Mouse (Mus musculus) gastrocnemius, adult 8-10 months (tissue): ENCODE results near the gene Nup133. TPM values are rescaled to one million over a fixed set of nuclear protein-coding genes. Genes with fewer than 3 reads are reported as not detected.
"Not testable (repeated sequence)": the region's sequence is repeated elsewhere in the genome, so short reads cannot be mapped to it uniquely, and the experiment has no call there.

Experiments used
- DNase-seq, 2 experiments: peaks; one replicate each; pipeline ENCODE4 v3.0.0; 2022; ENCODE audit warnings: low spot score in 2 of 2
- total RNA-seq, 4 experiments: library from RNA; stranded (reverse); gene quantifications; 2 replicates each; pipeline ENCODE4 v1.2.4; 2022

The Nup133 gene
- 10 to 100 TPM in 2 of 4 experiments, 1 to 10 TPM in 2; 8.2 to 13.3 (median 11.2) TPM for total RNA-seq

DNA sequence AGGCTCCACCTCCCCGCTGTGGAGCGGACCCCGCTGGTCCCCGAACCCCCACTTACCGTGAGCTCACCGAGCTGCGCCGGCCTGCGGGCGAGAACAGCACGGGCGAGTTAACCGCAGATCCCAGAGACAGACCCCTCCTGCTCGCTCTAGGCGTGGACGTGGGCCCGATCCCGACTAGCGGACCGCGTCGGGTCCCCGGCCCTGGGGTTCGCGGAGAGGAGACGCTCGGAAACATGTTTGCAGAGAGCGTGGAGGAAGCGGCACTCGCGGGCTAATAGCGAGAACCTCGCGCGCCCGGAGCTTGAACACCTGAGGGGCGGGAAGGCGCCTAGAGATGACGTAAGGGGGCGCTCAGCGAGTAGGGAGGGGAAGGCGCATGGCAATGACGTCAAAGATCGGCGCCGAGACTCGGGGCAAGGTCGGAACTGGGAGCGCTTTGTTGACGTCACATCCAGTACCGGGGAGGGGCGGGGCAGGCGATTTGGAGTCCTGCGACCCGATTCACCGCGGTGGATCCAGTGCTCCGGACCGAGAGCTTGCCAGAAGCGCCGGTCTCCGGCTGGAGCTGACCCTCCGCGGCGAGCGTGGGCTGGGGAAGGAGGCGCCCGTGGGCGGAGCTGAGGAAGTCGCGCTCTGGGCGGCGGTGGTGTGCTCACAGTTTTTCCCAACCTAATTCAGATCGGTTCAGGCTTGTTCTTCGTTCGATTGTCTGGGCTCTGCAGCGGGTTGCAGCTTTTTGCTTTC, at the start of gene Nup133:
Nup133 (minus strand) TSS at position 324 of the 744 bp plus-strand sequence.
- peak; percentile 98 for DNase-seq

GRCm38 (mm10) chr8:123993997-123994396, 44.9 kb upstream of the Nup133 start:
- no peak for DNase-seq

- no peak for DNase-seq
Observed at GRCm38 (mm10) chr8:123993597-123993996, 44.5 kb upstream of the Nup133 start.

- DNase-seq: no peak
Observed at GRCm38 (mm10) chr8:123992587-123992986, 43.5 kb upstream of the Nup133 start.

DNA sequence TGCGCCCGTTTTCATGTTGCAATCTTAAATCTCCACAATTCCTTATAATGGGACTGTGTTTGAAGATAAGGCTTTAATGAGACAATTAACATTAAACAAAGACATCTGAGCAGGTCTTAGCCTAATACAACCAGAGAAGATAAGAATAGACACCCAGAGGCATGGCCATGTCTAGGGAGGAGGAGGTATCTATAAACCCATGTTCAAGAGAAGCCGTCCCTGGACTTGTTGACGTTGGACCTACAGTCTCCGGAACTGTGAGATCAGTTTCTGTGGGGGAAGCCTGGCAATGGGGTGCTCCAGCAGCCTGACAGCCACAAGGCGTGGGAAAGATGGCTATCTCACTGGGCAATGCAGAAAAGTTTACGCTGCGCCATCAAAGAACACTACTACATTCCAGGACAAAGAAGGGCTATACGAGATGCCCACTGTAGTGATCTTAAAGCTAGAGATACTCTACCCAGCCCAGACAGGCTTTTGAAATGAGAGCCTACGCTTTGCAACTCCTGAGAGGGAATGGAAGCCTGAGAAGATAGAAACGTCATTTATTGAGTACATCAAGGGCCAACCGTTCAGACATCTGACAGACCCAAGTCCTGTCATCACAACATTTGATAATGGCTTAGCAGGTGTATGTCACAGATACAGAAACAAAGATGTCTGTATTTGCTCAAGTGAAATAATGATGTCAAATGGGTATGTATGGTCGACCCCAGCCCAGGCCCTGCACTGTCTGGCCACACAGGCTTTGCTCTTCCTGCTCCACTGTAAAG, 41.4 kb upstream of the Nup133 start:
- DNase-seq: no peak

DNA sequence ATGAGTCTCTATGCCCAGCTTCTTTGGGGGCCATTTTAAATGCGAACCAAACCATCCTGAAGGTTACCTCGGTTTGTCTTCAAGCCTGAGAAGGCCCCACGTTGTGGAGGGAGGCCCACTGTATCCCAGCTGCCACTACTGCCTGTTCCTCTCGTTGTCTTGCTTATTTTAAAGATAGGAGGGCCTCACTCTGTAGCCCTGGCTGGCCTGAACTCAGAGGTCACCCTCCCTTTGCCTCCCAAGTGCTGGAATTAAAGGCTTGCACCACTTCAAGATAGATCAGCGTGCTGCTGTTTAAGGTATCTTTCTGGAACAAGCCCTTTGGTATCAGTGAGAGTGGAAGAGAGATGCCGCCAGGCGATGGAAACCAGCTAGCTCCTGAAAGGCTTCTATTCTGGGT, 40.1 kb upstream of the Nup133 start:
- DNase-seq: no peak

GRCm38 (mm10) chr8:123988605-123989038, 39.6 kb upstream of the Nup133 start:
- DNase-seq: no peak

GRCm38 (mm10) chr8:123982826-123983400, 33.8 kb upstream of the Nup133 start, which contains the start of gene Abcb10:
Gene Abcb10 (minus strand): TSS chr8:123983122.
- DNase-seq: peak; percentile 88 to 93

DNA sequence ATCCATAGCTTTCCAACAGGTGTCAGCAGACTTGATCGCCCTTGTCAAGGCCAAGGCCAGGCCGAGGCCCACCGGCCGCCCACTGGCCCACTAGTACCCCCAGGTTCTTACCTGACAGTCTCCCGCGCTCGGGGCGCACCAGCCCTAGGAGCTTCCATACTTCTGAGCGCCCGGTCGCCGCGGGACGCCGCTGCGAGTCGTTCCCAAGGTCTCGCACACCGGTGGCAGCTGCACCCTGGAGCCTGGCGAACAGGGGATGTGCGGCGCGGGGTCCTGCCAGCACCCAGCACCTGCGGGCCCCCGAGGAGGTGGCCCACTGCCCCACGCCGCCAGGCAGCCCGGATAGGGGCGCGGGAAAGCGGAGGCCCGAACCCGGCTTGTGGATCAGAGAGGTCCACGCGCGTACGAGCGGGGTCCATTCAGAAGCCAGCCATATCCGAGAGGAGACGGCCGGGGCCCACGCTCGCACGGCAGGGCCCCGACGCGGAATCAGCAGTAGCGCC, 33.3 kb upstream of the Nup133 start:
- peak in 1 of 2 experiments; percentile 29 for DNase-seq

DNA sequence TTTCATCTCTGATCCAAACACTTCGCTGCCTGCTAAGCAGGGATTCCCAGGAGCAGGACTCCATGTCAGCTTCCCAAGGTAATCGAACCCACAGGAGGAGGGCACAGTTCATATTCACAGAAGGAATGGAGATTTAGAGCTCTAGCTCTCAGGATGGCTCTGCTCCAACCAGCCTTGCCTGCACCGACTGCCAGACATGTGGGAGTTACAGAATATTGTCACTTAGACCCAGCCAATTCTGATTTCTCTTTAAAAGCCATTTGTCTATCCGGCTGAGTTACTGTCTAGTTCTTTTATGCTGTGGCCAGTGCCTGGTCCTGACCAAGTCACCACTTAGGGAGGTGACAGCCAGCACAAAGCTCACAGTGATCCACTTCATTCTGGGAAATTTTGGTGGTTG, 32.6 kb upstream of the Nup133 start:
- DNase-seq: no peak

- no peak for DNase-seq
Observed at GRCm38 (mm10) chr8:123980239-123980638, 31.2 kb upstream of the Nup133 start.

- DNase-seq: no peak
Observed at GRCm38 (mm10) chr8:123978926-123979325, 29.9 kb upstream of the Nup133 start.

DNA sequence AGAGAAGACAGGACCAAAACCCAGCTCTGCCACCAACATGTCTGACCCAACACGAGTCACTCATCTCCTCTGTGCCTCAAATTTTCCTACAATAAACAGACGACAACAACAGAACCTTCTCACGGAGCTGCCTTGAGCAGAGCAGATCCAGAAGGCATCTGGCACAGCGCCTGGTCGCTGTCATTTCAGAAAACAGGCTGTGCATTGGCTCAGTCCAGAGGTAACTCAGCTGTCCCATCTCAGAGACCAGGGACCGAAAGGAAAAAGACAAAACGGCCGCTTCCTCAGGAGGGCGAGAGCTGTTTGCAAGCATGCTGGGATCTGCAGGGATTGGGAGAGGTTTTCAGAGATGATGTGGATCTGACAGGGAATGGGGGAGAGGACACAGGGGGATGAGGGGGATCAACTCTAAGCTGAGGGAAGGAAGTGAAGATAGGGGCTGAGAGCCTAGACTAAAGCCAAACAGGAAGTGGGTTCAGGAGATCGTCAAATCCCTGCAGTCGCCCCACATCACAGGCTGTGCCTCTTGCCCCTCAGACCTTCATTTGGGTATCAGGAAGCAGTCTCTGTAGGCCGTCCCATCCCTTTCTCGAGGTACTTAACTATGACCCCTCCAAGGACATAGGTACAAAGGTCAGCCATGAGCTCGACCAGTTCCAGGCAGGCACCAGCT, 29.2 kb upstream of the Nup133 start:
- no peak for DNase-seq

- DNase-seq: no peak
Observed at GRCm38 (mm10) chr8:123977499-123977898, 28.4 kb upstream of the Nup133 start.

DNA sequence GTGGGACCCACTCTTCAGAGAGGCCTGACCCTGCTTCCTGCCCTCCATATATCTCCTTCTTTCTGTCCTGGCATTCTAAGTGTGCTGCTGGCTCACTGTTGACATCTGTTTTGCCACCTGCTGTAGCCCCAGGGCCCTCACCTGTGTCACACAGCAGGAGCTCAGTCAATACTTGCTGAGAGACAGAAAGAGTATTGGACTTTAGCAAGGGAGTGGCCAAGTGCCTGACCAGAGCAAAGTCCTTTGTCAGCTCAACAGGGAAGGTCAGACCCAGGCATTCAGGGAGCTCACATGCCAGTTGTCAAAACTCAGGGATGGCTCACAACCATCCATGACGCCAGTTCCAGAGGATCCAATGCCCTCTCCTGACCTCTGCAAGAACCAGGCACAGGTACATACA, 24.4 kb upstream of the Nup133 start:
- DNase-seq: no peak

- DNase-seq: no peak
Observed at GRCm38 (mm10) chr8:123966896-123967295, 17.8 kb upstream of the Nup133 start.

- no peak for DNase-seq
Observed at GRCm38 (mm10) chr8:123961371-123961770, 12.3 kb upstream of the Nup133 start.

DNA sequence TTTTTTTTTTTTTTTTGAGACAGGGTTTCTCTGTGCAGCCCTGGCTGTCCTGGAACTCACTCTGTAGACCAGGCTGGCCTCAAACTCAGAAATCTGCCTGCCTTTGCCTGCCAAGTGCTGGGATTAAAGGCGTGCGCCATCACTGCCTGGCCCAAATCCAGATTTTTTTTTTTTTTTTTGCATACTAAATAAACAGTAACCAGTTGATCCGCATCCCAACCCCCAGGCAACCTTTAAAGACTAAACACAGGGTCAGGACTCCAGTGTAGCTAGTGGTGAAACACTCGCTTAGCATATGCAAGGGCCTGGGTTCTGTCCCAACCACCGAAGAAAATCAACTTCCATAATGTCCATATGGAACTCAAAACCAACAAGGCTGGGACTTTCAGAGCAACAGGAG, 11.5 kb upstream of the Nup133 start:
- DNase-seq: not testable (repeated sequence)

DNA sequence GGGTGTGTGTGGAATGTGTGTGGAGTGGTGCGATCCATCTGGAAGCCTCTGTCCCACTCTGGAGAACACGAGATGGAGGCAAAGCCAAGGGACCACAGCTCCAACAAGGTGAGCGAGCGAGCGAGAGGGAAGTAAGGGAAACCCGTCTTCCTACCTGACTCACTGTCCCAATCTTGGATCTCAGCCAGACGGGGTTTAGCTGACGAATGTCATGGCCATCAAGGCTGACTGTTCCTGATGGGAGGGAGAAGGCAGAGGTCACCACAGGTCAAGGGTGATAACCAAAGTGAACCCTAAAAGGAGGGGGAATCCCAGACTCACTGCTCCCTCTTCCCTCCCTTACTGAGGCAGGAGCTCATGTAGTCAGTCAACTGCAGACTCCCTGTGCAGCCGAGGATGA, 11.0 kb upstream of the Nup133 start:
- no peak for DNase-seq

DNA sequence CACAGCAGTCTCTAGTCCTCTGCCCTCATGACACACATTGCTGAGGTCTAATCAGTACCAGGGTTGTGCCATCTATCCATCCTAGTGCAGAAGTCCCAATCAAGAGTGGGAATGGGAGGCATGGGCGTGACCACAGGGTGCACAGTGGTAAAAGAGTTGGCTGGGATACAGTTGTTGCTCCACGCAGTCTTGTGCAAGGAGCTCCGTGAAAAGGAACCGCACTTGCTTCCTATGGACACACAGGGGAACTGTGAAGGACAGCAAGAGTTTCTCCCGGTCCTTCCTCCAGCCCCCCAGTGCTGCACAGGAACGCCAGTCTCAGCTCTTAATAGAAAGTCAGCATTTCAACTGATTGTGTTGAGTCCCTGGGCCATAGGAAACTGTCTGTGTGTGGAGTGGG, 10.4 kb upstream of the Nup133 start:
- no peak for DNase-seq

DNA sequence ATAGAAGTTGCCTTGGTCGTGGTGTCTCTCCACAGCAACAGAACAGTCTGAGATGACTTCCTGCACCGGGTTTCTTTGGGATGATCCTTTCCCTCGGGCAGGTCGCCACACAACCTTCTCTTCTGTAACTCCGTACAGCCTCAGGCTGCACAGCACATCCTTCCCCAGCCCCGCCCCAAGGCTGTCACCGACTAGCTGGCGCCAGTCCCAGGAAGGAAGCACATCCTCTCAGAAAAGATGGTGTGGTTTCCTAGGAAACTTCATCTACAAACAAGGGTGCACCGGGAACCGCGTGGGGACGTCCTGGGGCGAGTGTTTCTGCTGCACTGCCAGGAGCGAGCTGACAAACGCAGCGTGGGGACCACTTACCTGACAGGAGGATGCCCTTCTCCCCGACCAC, 9.1 kb upstream of the Nup133 start:
- DNase-seq: no peak
